Mouse (Mus musculus) frontal cortex, postnatal 10 days (tissue): ENCODE measurements at regions not wholly inside any gene's neighbourhood (a gene's known extent, or its start where the extent isn't known, plus 50 kb on each side); places are given as distances from the start of the nearest gene placed in this dataset.
A peak's percentile ranks its signal among the peaks of the same experiment; 100 is the strongest.

ENCODE experiments used
- DNase-seq, 2 experiments: peaks; one replicate each; pipeline ENCODE4 v3.0.0; 2022; ENCODE audit warnings: low spot score in 2 of 2, mixed read lengths in 1 of 2

GRCm38 (mm10) chr12:6307248-6307963 is 931.9 kb upstream of the Klhl29 start:
- DNase-seq = peak in 1 of 2 experiments; percentile 7

- peak in 1 of 2 experiments; percentile 9 for DNase-seq
Measured at GRCm38 (mm10) chr12:6287622-6288021, 912.1 kb upstream of the Klhl29 start.

- DNase-seq = no peak
Measured at GRCm38 (mm10) chr12:6263962-6264361, 888.5 kb upstream of the Klhl29 start.
